Mouse (Mus musculus) adrenal gland, postnatal 4 days (tissue): ENCODE data around the gene Maco1. TPM values are rescaled to one million over a fixed set of nuclear protein-coding genes. Genes with fewer than 3 reads are reported as not detected.

Experiments
- DNase-seq, 2 experiments: peaks; one replicate each; pipeline ENCODE4 v3.0.0; 2021 to 2022; ENCODE audit warnings: low spot score in 2 of 2, mixed read lengths in 2 of 2
- total RNA-seq, 2 experiments: library from RNA; stranded (reverse); gene quantifications; 2 replicates each; pipeline ENCODE4 v1.2.3; 2021

The Maco1 gene
- total RNA-seq, 2 experiments from 2014 or later = 37.8 to 42.8 TPM

DNA sequence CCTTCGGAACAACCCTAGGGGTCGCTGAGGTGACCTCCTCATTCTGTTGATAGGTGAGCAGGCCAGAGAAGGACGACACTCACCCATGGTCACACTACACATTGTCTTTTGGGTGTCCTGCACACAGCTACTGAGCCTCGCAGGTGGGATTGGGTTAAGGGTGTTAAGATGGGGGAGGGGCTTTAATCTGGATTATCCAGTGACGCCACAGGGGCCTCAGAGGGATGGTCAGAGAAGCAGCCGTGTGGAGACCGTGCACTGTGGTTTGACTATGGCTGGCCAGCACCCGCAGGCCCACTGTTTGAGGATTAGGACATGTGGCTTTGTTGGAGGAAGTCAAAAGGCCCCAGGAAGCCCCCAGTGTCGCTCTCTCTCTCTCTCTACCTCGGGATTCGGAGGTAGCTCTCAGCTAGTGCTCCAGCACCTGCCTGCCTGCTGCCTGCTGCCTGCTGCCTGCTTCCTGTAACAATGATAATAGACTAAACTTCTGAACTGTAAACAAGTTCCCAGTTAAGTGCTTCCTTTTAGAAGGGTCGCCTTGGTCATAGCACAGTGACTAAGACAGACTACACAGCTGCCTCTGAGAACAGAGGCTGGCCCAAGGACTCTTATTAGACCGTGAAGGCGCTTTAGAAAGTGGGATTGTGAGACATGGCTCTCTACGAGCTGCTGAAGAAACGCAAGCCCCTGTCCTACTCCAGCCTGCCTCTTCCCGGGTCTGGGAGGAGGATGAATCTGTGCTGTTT, 99.5 kb downstream of the Maco1 start:
- no peak for DNase-seq

DNA sequence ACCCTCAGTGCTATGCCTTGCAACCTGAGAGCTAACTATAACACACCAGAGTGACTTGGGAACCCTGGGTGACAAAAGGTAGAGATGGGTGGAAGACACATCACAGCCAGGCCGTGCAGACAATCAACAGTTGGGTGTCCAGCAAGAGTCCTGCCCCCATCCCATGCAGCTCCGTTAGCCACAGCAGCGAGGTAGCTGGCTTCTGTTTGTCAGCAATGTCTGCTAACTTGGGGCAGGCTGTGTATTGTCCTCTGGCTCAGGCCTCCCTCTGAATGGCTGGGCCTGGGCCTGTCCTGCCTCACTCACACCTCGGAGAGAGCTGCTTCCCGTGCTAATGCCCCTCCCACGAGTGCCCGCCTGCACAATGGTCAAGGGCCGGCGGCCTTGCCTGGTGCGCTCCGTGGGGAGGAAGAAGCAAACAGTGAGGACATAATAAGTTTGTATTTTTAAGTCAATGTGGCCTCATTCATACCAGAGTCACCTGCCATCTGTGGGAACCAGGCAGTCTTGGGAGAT, 100.2 kb downstream of the Maco1 start:
- DNase-seq = no peak

Other genes starting within 250 kb of the Maco1 start
- 10 to 100 TPM; 28.6 to 29.6 TPM for gene Man1c1, start 149.1 kb downstream of the Maco1 start, total RNA-seq
- gene Ldlrap1, start 85.3 kb downstream of the Maco1 start, total RNA-seq = 10 to 100 TPM; 39.1 to 44.7 TPM
- gene Rhd, start 11.2 kb upstream of the Maco1 start, total RNA-seq = 10 to 100 TPM in 1 of 2 experiments, 1 to 10 TPM in 1; 6.5 to 12.0 TPM
- 100 to 1,000 TPM; 214 to 225 TPM for gene Tmem50a, start 61.7 kb upstream of the Maco1 start, total RNA-seq
- gene Rsrp1, start 70.2 kb upstream of the Maco1 start, total RNA-seq = 100 to 1,000 TPM; 365 to 381 TPM
- 10 to 100 TPM; 82.4 to 93.3 TPM for gene Syf2, start 77.6 kb upstream of the Maco1 start, total RNA-seq